20 mouse cellular contexts compared by ENCODE assay signal in the genomic region with DNA sequence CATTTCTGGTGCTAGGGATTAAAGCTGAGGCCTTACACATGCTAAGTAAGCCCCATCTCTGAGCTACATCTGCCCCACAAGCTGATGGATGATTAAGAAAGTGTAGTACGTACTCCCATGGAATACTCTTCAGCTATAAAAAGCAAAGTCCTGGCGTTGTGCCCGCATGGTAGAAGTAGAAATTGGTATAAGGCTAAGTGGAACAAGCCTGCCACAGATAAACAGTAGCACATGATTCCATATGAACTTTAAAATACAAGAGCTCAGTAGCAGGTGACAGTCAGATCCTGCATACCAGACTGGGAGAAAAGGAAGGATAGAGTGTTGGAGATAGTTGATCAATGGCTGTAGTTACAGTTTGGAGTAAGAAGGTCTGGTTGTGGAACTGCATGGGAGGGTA.
"Had no signal": no experiment of that assay in that cellular context is flagged by ENCODE, and none has a peak within 500 bp of the region (broad histone marks: within the 10 kb centered on the region; RNA-seq: fewer than 3 reads in every experiment).

No protein-coding gene starts in this region.

- H3K27ac ChIP-seq: lung, embryonic 15.5 days; midbrain, embryonic 10.5 days; midbrain, embryonic 12.5 days; neural tube, embryonic 13.5 days; neural tube, embryonic 15.5 days had no signal

- DNase-seq: lung, adult 2 months; lung, postnatal 14 days; lung, postnatal 36 days; midbrain, embryonic 14.5 days; retina, postnatal 1 day; right cerebral cortex, adult 18-20 months; right cerebral cortex, postnatal 25 days; right cerebral cortex, postnatal 4 days; spleen, adult 18-20 months; thymus, adult 18-20 months; thymus, postnatal 14 days; thymus, postnatal 36 days had no signal

- H3K27me3 ChIP-seq: lung, embryonic 15.5 days; midbrain, embryonic 12.5 days; neural tube, embryonic 13.5 days; neural tube, embryonic 15.5 days had no signal

- H3K4me2 ChIP-seq: lung, embryonic 15.5 days; midbrain, embryonic 12.5 days; neural tube, embryonic 13.5 days; neural tube, embryonic 15.5 days had no signal

- ATAC-seq: lung, postnatal 0 days; midbrain, embryonic 16.5 days had no signal

- H3K4me1 ChIP-seq: lung, embryonic 15.5 days; midbrain, embryonic 10.5 days; midbrain, embryonic 12.5 days; neural tube, embryonic 13.5 days; neural tube, embryonic 15.5 days had no signal

- H3K4me3 ChIP-seq: lung, embryonic 15.5 days; midbrain, embryonic 10.5 days; midbrain, embryonic 12.5 days; myocyte; neural tube, embryonic 13.5 days; neural tube, embryonic 15.5 days had no signal

- H3K9me3 ChIP-seq: lung, embryonic 15.5 days; midbrain, embryonic 10.5 days; midbrain, embryonic 12.5 days; neural tube, embryonic 13.5 days; neural tube, embryonic 15.5 days had no signal

- H3K9ac ChIP-seq: lung, embryonic 15.5 days; midbrain, embryonic 12.5 days; neural tube, embryonic 13.5 days; neural tube, embryonic 15.5 days had no signal
